Mouse (Mus musculus) layer of hippocampus, adult 2 months (tissue): ENCODE measurements at regions not wholly inside any gene's neighbourhood (a gene's known extent, or its start where the extent isn't known, plus 50 kb on each side); places are given as distances from the start of the nearest gene placed in this dataset.

ENCODE experiments used
- DNase-seq, 2 experiments: peaks; one replicate each; pipeline ENCODE4 v3.0.0; 2022; ENCODE audit warnings: low spot score in 2 of 2
- H3K27ac ChIP-seq: fragments of 200-600 bp; 2 replicates; pipeline ENCODE4 v1.8.1; 2022
- H3K4me3 ChIP-seq: fragments of 200-600 bp; 2 replicates; pipeline ENCODE4 v1.8.1; 2022; ENCODE audit warnings: mild to moderate bottlenecking
- CTCF ChIP-seq: fragments of 200-600 bp; conservative IDR thresholded peaks from 2 replicates; pipeline ENCODE4 v1.8.1; 2022; ENCODE audit warnings: antibody characterized with exemption, mild to moderate bottlenecking, moderate library complexity

GRCm38 (mm10) chr15:64586776-64587175 is 230.7 kb upstream of the Gm21798 start:
- no peak overlapping the region for H3K27ac ChIP-seq
- no peak overlapping the region for H3K4me3 ChIP-seq
- no peak for TF ChIP-seq CTCF
- DNase-seq: no peak

- DNase-seq: peak; percentile 18 to 50
- TF ChIP-seq CTCF: no peak
- Histone ChIP-seq H3K27ac (no peak overlapping the region; the same call in 1 of the 2 replicates), H3K4me3 (no peak overlapping the region)
Measured at GRCm38 (mm10) chr15:64590092-64590881, 227.2 kb upstream of the Gm21798 start.

GRCm38 (mm10) chr15:64613503-64613902 is 204.0 kb upstream of the Gm21798 start:
- Histone ChIP-seq H3K4me3 (no peak overlapping the region), H3K27ac (no peak overlapping the region)
- DNase-seq: no peak
- TF ChIP-seq CTCF: no peak

GRCm38 (mm10) chr15:64618471-64618870 is 199.0 kb upstream of the Gm21798 start:
- TF ChIP-seq CTCF: no peak
- Histone ChIP-seq H3K27ac (no peak overlapping the region), H3K4me3 (no peak overlapping the region)
- DNase-seq: no peak

- Histone ChIP-seq H3K4me3 (no peak overlapping the region), H3K27ac (no peak overlapping the region)
- TF ChIP-seq CTCF: no peak
- no peak for DNase-seq
Measured at GRCm38 (mm10) chr15:64621876-64622275, 195.6 kb upstream of the Gm21798 start.

- H3K4me3 ChIP-seq: no peak overlapping the region
- H3K27ac ChIP-seq: no peak overlapping the region
- peak in 1 of 2 experiments; percentile 7 for DNase-seq
- no peak for TF ChIP-seq CTCF
Measured at GRCm38 (mm10) chr15:64622591-64622990, 194.9 kb upstream of the Gm21798 start.

- Histone ChIP-seq H3K4me3 (no peak overlapping the region), H3K27ac (no peak overlapping the region)
- no peak for TF ChIP-seq CTCF
- no peak for DNase-seq
Measured at GRCm38 (mm10) chr15:64626359-64626758, 191.1 kb upstream of the Gm21798 start.

GRCm38 (mm10) chr15:64627258-64627657 is 190.2 kb upstream of the Gm21798 start:
- TF ChIP-seq CTCF: peak; percentile 90
- DNase-seq: peak; percentile 80 to 87
- Histone ChIP-seq H3K4me3 (no peak overlapping the region), H3K27ac (0 out of 2 replicates have a peak overlapping the region, but pooled peaks have one; percentile 3)
